Mouse (Mus musculus) embryonic facial prominence, embryonic 12.5 days (tissue): ENCODE data around the gene Glrx5. TPM values are rescaled to one million over a fixed set of nuclear protein-coding genes. Genes with fewer than 3 reads are reported as not detected.

ENCODE experiments used
- ATAC-seq: fragments of 200-750 bp; cut with Nextera tagmentation; 2 replicates; pipeline ENCODE4 v1.8.0; 2017; ENCODE audit not compliant: insufficient number of reproducible peaks, insufficient read depth, low FRiP score, low TSS enrichment
- H3K27ac ChIP-seq: fragments of 300-500 bp; sonication (generic); 2 replicates; pipeline ENCODE4 v1.5.1; 2016; ENCODE audit warnings: mild to moderate bottlenecking
- H3K27me3 ChIP-seq: fragments of 300-500 bp; sonication (generic); 2 replicates; pipeline ENCODE4 v1.6.1; 2016; ENCODE audit warnings: mild to moderate bottlenecking, moderate library complexity
- H3K36me3 ChIP-seq: fragments of 300-500 bp; sonication (generic); 2 replicates; pipeline ENCODE4 v1.6.1; 2016; ENCODE audit warnings: mild to moderate bottlenecking
- H3K4me1 ChIP-seq: fragments of 300-500 bp; sonication (generic); 2 replicates; pipeline ENCODE4 v1.6.1; 2016
- H3K4me2 ChIP-seq: fragments of 300-500 bp; sonication (generic); replicated peaks from 2 replicates; pipeline ENCODE4 v1.6.1; 2016; ENCODE audit warnings: mild to moderate bottlenecking, moderate library complexity
- H3K4me3 ChIP-seq: fragments of 300-500 bp; sonication (generic); 2 replicates; pipeline ENCODE4 v1.5.1; 2016; ENCODE audit warnings: mild to moderate bottlenecking
- H3K9ac ChIP-seq: fragments of 300-500 bp; sonication (generic); 2 replicates; pipeline ENCODE4 v1.6.1; 2016; ENCODE audit warnings: mild to moderate bottlenecking, moderate library complexity
- H3K9me3 ChIP-seq: fragments of 300-500 bp; sonication (generic); 2 replicates; pipeline ENCODE4 v1.6.1; 2016; ENCODE audit warnings: mild to moderate bottlenecking, moderate library complexity
- WGBS: fragments of 180-500 bp; shearing (Covaris S2); methylation state at CpG from one replicate; pipeline ENCODE4 v1.1.7; 2016; 5-methylcytosine and 5-hydroxymethylcytosine counted together
- polyA plus RNA-seq: library from polyadenylated mRNA; unstranded; fragments of >200 nt; fragmentation: Nextera tagmentation; extraction: Ambion mirVana; gene quantifications from 2 replicates; pipeline ENCODE4 v1.2.1, GENCODE M21; 2016

The Glrx5 gene
- polyA plus RNA-seq, 1 experiment from 2014 or later, result 188 TPM

DNA sequence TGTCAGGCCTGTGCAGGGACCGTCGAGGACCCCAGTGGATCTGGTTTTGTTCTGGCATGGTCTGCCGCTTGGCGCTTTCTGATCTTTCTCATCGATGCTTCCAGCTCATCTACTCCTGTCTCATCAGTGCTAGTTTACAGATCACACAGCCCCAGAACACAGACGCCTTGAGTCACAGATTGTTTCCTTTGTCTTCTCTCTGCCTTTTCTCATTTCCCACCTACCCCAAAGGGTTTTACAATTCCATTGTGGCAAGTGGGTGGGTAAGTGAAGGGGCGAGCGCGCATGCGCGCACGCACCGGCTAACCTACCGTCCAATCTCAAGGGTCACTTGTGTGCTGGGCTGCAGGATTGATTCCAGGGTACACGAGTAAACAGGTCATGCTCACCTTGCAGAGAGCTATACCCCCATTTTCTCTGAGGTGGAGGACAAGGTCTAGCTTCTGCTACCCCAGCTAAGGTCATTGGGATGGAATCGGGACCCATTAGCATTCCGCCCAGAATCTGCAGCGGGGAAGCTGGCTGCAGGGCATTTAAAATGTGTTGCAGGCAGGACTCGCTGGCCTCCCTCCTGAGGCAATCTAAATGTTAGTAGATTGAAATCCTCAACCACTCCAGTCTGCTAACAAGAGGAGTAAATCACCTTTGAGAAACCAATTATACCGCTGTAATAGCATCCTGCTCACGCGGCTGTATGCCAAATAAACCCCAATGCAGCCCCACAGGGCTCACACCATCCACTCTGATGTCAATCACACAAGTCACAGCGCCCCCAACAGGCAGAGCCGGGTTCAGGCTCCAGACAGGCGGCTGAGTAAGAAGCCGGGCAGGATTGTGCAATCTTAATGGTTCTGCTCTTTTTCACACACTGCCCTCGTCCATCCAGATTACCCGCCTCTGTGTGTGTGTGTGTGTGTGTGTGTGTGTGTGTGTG lies 31.0 kb downstream of the Glrx5 start:
- H3K4me1 ChIP-seq, result peaks cover 3% of the 10 kb centered on the region; the same call in 1 of the 2 replicates
- 50% methylated on average over 28 of the region's 28 CpGs for WGBS
- no peak overlapping the region for H3K4me2 ChIP-seq
- no peaks in the 10 kb centered on the region for H3K9me3 ChIP-seq
- no peak overlapping the region for H3K9ac ChIP-seq
- no peaks in the 10 kb centered on the region for H3K27me3 ChIP-seq
- ATAC-seq, result no peak
- no peak overlapping the region for H3K27ac ChIP-seq
- no peaks in the 10 kb centered on the region for H3K36me3 ChIP-seq
- no peak overlapping the region for H3K4me3 ChIP-seq

DNA sequence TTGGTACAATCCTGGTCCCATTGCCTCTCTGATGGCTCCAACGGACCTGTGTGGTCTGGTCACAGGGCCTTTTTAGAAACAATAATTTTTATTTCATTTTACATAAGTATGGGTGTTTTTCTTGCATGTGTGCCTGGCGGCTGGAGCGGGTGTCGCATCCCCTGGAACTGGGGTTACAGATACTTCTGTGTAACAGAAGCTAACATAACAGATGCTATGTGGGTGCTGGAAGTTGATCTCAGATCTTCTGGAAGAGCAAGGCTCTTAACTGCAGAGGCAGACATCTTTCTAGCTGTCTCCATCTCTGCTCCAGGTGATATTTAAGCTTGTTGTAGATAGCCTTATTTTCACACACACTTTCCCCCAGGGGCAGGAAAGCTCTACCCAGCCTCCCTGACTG lies 31.7 kb downstream of the Glrx5 start:
- Histone ChIP-seq H3K27ac (no peak overlapping the region), H3K9me3 (no peaks in the 10 kb centered on the region), H3K36me3 (no peaks in the 10 kb centered on the region), H3K27me3 (no peaks in the 10 kb centered on the region), H3K4me3 (no peak overlapping the region), H3K4me1 (peaks cover 3% of the 10 kb centered on the region; the same call in 1 of the 2 replicates), H3K4me2 (no peak overlapping the region), H3K9ac (no peak overlapping the region)
- no peak for ATAC-seq
- 76% methylated on average over 4 of the region's 4 CpGs for WGBS

DNA sequence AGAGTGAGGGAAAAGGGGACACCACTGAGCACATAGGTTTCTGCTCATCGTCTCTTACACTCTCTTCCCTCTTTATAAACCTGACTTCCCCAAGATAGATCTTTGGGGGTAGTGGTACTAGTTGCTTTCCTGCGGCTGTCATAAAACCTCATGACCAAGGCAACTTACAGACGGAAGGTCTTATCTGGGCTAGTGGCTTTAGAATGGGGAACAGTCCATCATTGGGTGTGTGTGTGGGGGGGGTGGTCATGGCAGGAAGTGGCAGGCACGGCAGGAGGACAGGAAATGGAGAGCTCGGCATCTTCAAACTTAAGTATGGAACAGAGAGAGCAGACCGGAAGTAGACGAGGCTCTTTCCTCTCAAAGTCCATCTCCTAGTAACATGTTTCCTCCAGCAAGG lies 32.6 kb downstream of the Glrx5 start:
- Histone ChIP-seq H3K4me1 (peaks cover 3% of the 10 kb centered on the region; the same call in 1 of the 2 replicates), H3K27me3 (no peaks in the 10 kb centered on the region), H3K9ac (no peak overlapping the region), H3K27ac (no peak overlapping the region), H3K36me3 (no peaks in the 10 kb centered on the region), H3K9me3 (no peaks in the 10 kb centered on the region), H3K4me2 (no peak overlapping the region), H3K4me3 (no peak overlapping the region)
- 87% methylated on average over 7 of the region's 7 CpGs for WGBS
- ATAC-seq, result no peak

GRCm38 (mm10) chr12:105066523-105066922 lies 34.0 kb downstream of the Glrx5 start:
- no peak overlapping the region for H3K9ac ChIP-seq
- H3K36me3 ChIP-seq, result no peaks in the 10 kb centered on the region
- ATAC-seq, result no peak
- peaks cover 3% of the 10 kb centered on the region; the same call in 1 of the 2 replicates for H3K4me1 ChIP-seq
- 66% methylated on average over 10 of the region's 10 CpGs for WGBS
- no peak overlapping the region for H3K27ac ChIP-seq
- no peak overlapping the region for H3K4me3 ChIP-seq
- no peak overlapping the region for H3K4me2 ChIP-seq
- H3K27me3 ChIP-seq, result no peaks in the 10 kb centered on the region
- no peaks in the 10 kb centered on the region for H3K9me3 ChIP-seq

GRCm38 (mm10) chr12:105068911-105069310 lies 36.4 kb downstream of the Glrx5 start:
- H3K9me3 ChIP-seq, result no peaks in the 10 kb centered on the region
- H3K27me3 ChIP-seq, result no peaks in the 10 kb centered on the region
- no peak overlapping the region for H3K9ac ChIP-seq
- no peak overlapping the region for H3K27ac ChIP-seq
- H3K36me3 ChIP-seq, result no peaks in the 10 kb centered on the region
- no peaks in the 10 kb centered on the region for H3K4me1 ChIP-seq
- 76% methylated on average over 5 of the region's 5 CpGs for WGBS
- H3K4me2 ChIP-seq, result no peak overlapping the region
- H3K4me3 ChIP-seq, result no peak overlapping the region
- ATAC-seq, result no peak

DNA sequence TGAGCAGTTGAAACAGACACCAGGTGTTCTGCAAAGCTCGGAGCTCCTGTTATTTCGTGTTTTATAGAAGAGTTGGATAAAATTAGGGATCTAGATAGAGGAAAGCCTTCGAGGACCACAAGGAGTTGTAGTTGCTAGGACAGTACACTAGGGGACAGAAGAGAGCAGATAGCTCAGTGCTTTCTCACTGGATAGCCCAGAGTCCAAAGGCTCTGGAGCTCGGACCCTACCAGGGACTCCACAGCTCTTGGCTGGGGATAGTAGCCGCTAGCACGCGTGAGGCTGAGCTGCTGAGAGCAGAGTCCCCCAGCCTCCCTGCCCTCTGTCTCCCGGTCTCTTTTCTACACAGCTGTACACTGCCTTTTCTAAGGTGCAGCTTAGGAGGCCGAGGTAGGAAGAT lies 41.2 kb downstream of the Glrx5 start:
- no peak for ATAC-seq
- H3K36me3 ChIP-seq, result no peaks in the 10 kb centered on the region
- H3K27ac ChIP-seq, result no peak overlapping the region
- no peak overlapping the region for H3K4me2 ChIP-seq
- H3K4me3 ChIP-seq, result no peak overlapping the region
- peaks cover 6% of the 10 kb centered on the region; the same call in 1 of the 2 replicates for H3K4me1 ChIP-seq
- WGBS, result 42% methylated on average over 9 of the region's 9 CpGs
- no peaks in the 10 kb centered on the region for H3K9me3 ChIP-seq
- H3K27me3 ChIP-seq, result no peaks in the 10 kb centered on the region
- H3K9ac ChIP-seq, result no peak overlapping the region

- 61% methylated on average over 7 of the region's 7 CpGs for WGBS
- no peaks in the 10 kb centered on the region for H3K9me3 ChIP-seq
- no peaks in the 10 kb centered on the region for H3K27me3 ChIP-seq
- H3K4me3 ChIP-seq, result no peak overlapping the region
- no peak for ATAC-seq
- peaks cover 6% of the 10 kb centered on the region; the same call in 1 of the 2 replicates for H3K4me1 ChIP-seq
- H3K36me3 ChIP-seq, result no peaks in the 10 kb centered on the region
- no peak overlapping the region for H3K9ac ChIP-seq
- no peak overlapping the region for H3K4me2 ChIP-seq
- H3K27ac ChIP-seq, result no peak overlapping the region
These were observed 43.0 kb downstream of the Glrx5 start for GRCm38 (mm10) chr12:105075496-105075895.

- no peak for ATAC-seq
- peaks cover 6% of the 10 kb centered on the region; the same call in 1 of the 2 replicates for H3K4me1 ChIP-seq
- no peaks in the 10 kb centered on the region for H3K9me3 ChIP-seq
- H3K27me3 ChIP-seq, result no peaks in the 10 kb centered on the region
- H3K4me3 ChIP-seq, result no peak overlapping the region
- H3K4me2 ChIP-seq, result no peak overlapping the region
- no peaks in the 10 kb centered on the region for H3K36me3 ChIP-seq
- no peak overlapping the region for H3K27ac ChIP-seq
- no peak overlapping the region for H3K9ac ChIP-seq
- 60% methylated on average over 3 of the region's 3 CpGs for WGBS
These were observed 44.0 kb downstream of the Glrx5 start for GRCm38 (mm10) chr12:105076511-105076910.

GRCm38 (mm10) chr12:105077232-105077631 lies 44.7 kb downstream of the Glrx5 start:
- WGBS, result 83% methylated on average over 2 of the region's 2 CpGs
- no peaks in the 10 kb centered on the region for H3K9me3 ChIP-seq
- no peaks in the 10 kb centered on the region for H3K27me3 ChIP-seq
- H3K4me1 ChIP-seq, result peaks cover 6% of the 10 kb centered on the region; the same call in 1 of the 2 replicates
- H3K9ac ChIP-seq, result no peak overlapping the region
- H3K27ac ChIP-seq, result no peak overlapping the region
- no peak overlapping the region for H3K4me2 ChIP-seq
- no peak overlapping the region for H3K4me3 ChIP-seq
- H3K36me3 ChIP-seq, result no peaks in the 10 kb centered on the region
- no peak for ATAC-seq

GRCm38 (mm10) chr12:105084171-105084570 lies 51.7 kb downstream of the Glrx5 start:
- H3K4me2 ChIP-seq, result no peak overlapping the region
- ATAC-seq, result no peak
- 70% methylated on average over 5 of the region's 5 CpGs for WGBS

GRCm38 (mm10) chr12:105084816-105085215 lies 52.3 kb downstream of the Glrx5 start:
- ATAC-seq, result no peak
- H3K27me3 ChIP-seq, result no peaks in the 10 kb centered on the region
- no peak overlapping the region for H3K9ac ChIP-seq
- H3K4me2 ChIP-seq, result no peak overlapping the region
- WGBS, result 87% methylated on average over 6 of the region's 6 CpGs
- no peak overlapping the region for H3K27ac ChIP-seq
- no peaks in the 10 kb centered on the region for H3K4me1 ChIP-seq
- H3K9me3 ChIP-seq, result no peaks in the 10 kb centered on the region
- H3K36me3 ChIP-seq, result no peaks in the 10 kb centered on the region
- H3K4me3 ChIP-seq, result no peak overlapping the region

More at GRCm38 (mm10) chr12:105084171-105084570, 51.7 kb downstream of the Glrx5 start:
- Histone ChIP-seq H3K4me1 (no peaks in the 10 kb centered on the region), H3K9me3 (no peaks in the 10 kb centered on the region), H3K27ac (no peak overlapping the region), H3K27me3 (no peaks in the 10 kb centered on the region), H3K4me3 (no peak overlapping the region), H3K9ac (no peak overlapping the region), H3K36me3 (no peaks in the 10 kb centered on the region)

DNA sequence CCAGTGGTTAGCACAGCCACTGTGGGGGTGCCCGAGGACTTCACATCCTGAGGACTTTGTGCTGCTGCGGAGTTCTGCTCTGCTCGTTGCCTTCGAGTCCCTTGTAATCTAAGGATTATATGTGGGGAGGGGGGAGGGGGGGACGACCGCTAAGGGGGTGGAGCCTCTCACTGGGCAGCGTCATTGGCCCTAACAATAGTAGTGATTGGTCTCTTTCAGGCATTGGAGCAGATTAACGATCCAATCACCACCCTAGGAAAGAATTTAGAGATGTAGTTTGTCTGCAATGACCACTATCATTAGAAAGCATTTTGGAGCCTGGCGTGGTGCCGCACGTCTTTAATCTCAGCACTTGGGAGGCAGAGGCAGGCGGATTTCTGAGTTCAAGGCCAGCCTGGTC lies 52.8 kb downstream of the Glrx5 start:
- Histone ChIP-seq H3K9ac (no peak overlapping the region), H3K4me2 (no peak overlapping the region), H3K4me1 (no peaks in the 10 kb centered on the region), H3K4me3 (no peak overlapping the region), H3K9me3 (no peaks in the 10 kb centered on the region), H3K27me3 (no peaks in the 10 kb centered on the region), H3K27ac (no peak overlapping the region), H3K36me3 (no peaks in the 10 kb centered on the region)
- ATAC-seq, result no peak
- 78% methylated on average over 12 of the region's 12 CpGs for WGBS
